ENCODE assay signal across 8 mouse cellular contexts in the genomic region with DNA sequence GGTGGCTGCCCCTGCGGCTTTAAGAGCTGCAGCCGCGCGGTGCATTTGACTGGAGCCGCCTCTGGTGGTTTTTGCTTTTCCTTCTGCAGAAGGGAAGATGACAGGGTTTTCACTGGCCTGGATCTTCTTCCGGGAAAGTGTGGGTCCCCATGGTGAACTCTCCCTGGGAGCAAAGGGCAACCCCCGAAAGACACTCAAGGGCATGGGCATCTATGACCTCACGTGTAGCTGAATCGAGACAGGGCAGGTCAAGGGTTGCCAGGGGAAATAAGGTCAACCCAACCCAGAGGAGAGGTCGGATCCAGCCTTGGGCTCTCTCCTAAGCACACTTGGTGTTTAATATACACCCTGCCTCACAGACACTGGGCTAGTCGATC. TPM values are rescaled to one million over a fixed set of nuclear protein-coding genes. Genes with fewer than 3 reads are reported as not detected.
DNase-seq lines count a peak whose midpoint lies in the region; ATAC-seq and TF ChIP-seq lines count a peak whose summit lies in the region.

No protein-coding gene starts in this region.

- H3K27me3 ChIP-seq in heart, embryonic 10.5 days (ENCODE audit: insufficient read depth, poor library complexity, severe bottlenecking), result peaks cover 62% of the 10 kb centered on the region
- no peaks in the 10 kb centered on the region for H3K27me3 ChIP-seq in testis, adult 2 months (ENCODE audit: control insufficient read depth, insufficient read depth, low read length)
- peaks cover 74% of the 10 kb centered on the region for H3K27me3 ChIP-seq in limb, embryonic 13.5 days

- no peak overlapping the region; the same call in 1 of the 2 replicates for H3K9ac ChIP-seq in limb, embryonic 13.5 days

- no peaks in the 10 kb centered on the region for H3K36me3 ChIP-seq in heart, embryonic 10.5 days
- no peaks in the 10 kb centered on the region for H3K36me3 ChIP-seq in testis, adult 2 months (ENCODE audit: control insufficient read depth, insufficient read depth, low read length)
- no peaks in the 10 kb centered on the region for H3K36me3 ChIP-seq in limb, embryonic 13.5 days

- peak overlapping the region; percentile 66 for H3K4me3 ChIP-seq in heart, embryonic 10.5 days
- peak overlapping the region; percentile 66; the same call in 1 of the 2 replicates for H3K4me3 ChIP-seq in testis, adult 2 months (ENCODE audit: control insufficient read depth, low read depth, low read length)
- peak overlapping the region; percentile 55; the same call in 1 of the 2 replicates for H3K4me3 ChIP-seq in limb, embryonic 13.5 days

- DNase-seq in heart, embryonic 10.5 days (ENCODE audit: low spot score), result no peak
- no peak for DNase-seq in heart, adult 11 months
- no peak for DNase-seq in testis, postnatal 10 days (ENCODE audit: low spot score)
- peak; percentile 50 for DNase-seq in yolk sac, embryonic 10.5 days (ENCODE audit: low spot score)
- DNase-seq in frontal cortex, postnatal 14 days (ENCODE audit: low spot score in 2 of 2), result no peak
- no peak for DNase-seq in gastrocnemius, postnatal 10 days

- peak overlapping the region; percentile 99 for H3K4me2 ChIP-seq in limb, embryonic 13.5 days (replicated peaks)

- peaks cover 25% of the 10 kb centered on the region; the same call in 1 of the 2 replicates for H3K4me1 ChIP-seq in heart, embryonic 10.5 days
- peaks cover 12% of the 10 kb centered on the region for H3K4me1 ChIP-seq in testis, adult 2 months (ENCODE audit: control insufficient read depth, insufficient read depth, low read length)
- H3K4me1 ChIP-seq in limb, embryonic 13.5 days, result peaks cover 19% of the 10 kb centered on the region

- H3K27ac ChIP-seq in heart, embryonic 10.5 days, result no peak overlapping the region
- H3K27ac ChIP-seq in testis, adult 2 months (ENCODE audit: control insufficient read depth, insufficient read depth, low read depth, low read length), result no peak overlapping the region
- H3K27ac ChIP-seq in limb, embryonic 13.5 days, result no peak overlapping the region

- 10% methylated on average over 11 of the region's 11 CpGs for WGBS in heart, embryonic 10.5 days
- 11% methylated on average over 11 of the region's 11 CpGs for WGBS in limb, embryonic 13.5 days

- no peak for TF ChIP-seq POLR2A in testis, adult 2 months (IDR thresholded peaks at IDR 0.05; ENCODE audit: control insufficient read depth, low read depth, low read length)

- no peak for TF ChIP-seq CTCF in testis, adult 2 months (IDR thresholded peaks at IDR 0.05; ENCODE audit: control insufficient read depth, insufficient read depth, insufficient replicate concordance, low read depth, low read length)

- no peak for ATAC-seq in limb, embryonic 13.5 days (ENCODE audit: low FRiP score, low read depth)

- H3K9me3 ChIP-seq in heart, embryonic 10.5 days, result no peaks in the 10 kb centered on the region
- peaks cover 5% of the 10 kb centered on the region; the same call in 1 of the 2 replicates for H3K9me3 ChIP-seq in limb, embryonic 13.5 days

RNA-seq across cellular contexts. Expression of gene Epb41l3, which starts 2.0 kb away (rescaled TPM):
- 108 and 132 TPM in 2 replicates for polyA plus RNA-seq in heart, embryonic 10.5 days (2016; fragmentation: Nextera tagmentation; extraction: Ambion mirVana)
- 46.7 and 46.9 TPM in 2 replicates for polyA plus RNA-seq in testis, adult 2 months (2012; rRNA removed)
- polyA plus RNA-seq in limb, embryonic 13.5 days (2015; fragmentation: Nextera tagmentation; extraction: Ambion mirVana), result 143 and 154 TPM in 2 replicates
- total RNA-seq in gastrocnemius, postnatal 10 days (2021), result 10 to 100 TPM; 12.3 to 18.5 TPM
